Mouse (Mus musculus) limb, embryonic 11.5 days (tissue): ENCODE measurements at regions not wholly inside any gene's neighbourhood (a gene's known extent, or its start where the extent isn't known, plus 50 kb on each side); places are given as distances from the start of the nearest gene placed in this dataset.
"Not testable (repeated sequence)": the region's sequence is repeated elsewhere in the genome, so short reads cannot be mapped to it uniquely, and the experiment has no call there.

Experiments used
- ATAC-seq: fragments of 200-750 bp; cut with Nextera tagmentation; 2 replicates; pipeline ENCODE4 v1.8.0; 2017; ENCODE audit warnings: low read depth; ENCODE audit not compliant: insufficient number of reproducible peaks, low FRiP score, low TSS enrichment
- DNase-seq: peaks from one replicate; pipeline ENCODE4 v3.0.0-alpha.2; 2015; ENCODE audit warnings: low spot score
- H3K27ac ChIP-seq: fragments of 300-500 bp; sonication (generic); replicated peaks from 2 replicates; pipeline ENCODE4 v1.5.1; 2014; ENCODE audit warnings: low read depth, mild to moderate bottlenecking, low read length
- H3K27me3 ChIP-seq: fragments of 300-500 bp; sonication (generic); 2 replicates; pipeline ENCODE4 v1.6.1; 2014; ENCODE audit warnings: mild to moderate bottlenecking, low read length, mixed read lengths; ENCODE audit not compliant: control insufficient read depth, insufficient read depth
- H3K36me3 ChIP-seq: fragments of 300-500 bp; sonication (generic); 2 replicates; pipeline ENCODE4 v1.6.1; 2014; ENCODE audit warnings: mild to moderate bottlenecking, low read length, moderate library complexity, mixed read lengths; ENCODE audit not compliant: control insufficient read depth, insufficient read depth
- H3K4me1 ChIP-seq: fragments of 300-500 bp; sonication (generic); 2 replicates; pipeline ENCODE4 v1.6.1; 2014; ENCODE audit warnings: low read length, mixed read lengths; ENCODE audit not compliant: control insufficient read depth, insufficient read depth
- H3K4me2 ChIP-seq: fragments of 300-500 bp; sonication (generic); 2 replicates; pipeline ENCODE4 v1.6.1; 2014; ENCODE audit warnings: low read depth, mild to moderate bottlenecking, moderate library complexity; ENCODE audit not compliant: severe bottlenecking
- H3K4me3 ChIP-seq: fragments of 300-500 bp; sonication (generic); 2 replicates; pipeline ENCODE4 v1.5.1; 2014; ENCODE audit warnings: low read depth, low read length
- H3K9ac ChIP-seq: fragments of 300-500 bp; sonication (generic); 2 replicates; pipeline ENCODE4 v1.6.1; 2014; ENCODE audit warnings: mild to moderate bottlenecking, low read length
- H3K9me3 ChIP-seq: fragments of 300-500 bp; sonication (generic); 2 replicates; pipeline ENCODE4 v1.6.1; 2016; ENCODE audit warnings: low read length; ENCODE audit not compliant: control insufficient read depth
- WGBS: fragments of 180-500 bp; shearing (Covaris S2); extraction: QIAGEN DNeasy Blood & Tissue Kit; methylation state at CpG from one replicate; pipeline ENCODE4 v1.1.7; 2014; 5-methylcytosine and 5-hydroxymethylcytosine counted together

DNA sequence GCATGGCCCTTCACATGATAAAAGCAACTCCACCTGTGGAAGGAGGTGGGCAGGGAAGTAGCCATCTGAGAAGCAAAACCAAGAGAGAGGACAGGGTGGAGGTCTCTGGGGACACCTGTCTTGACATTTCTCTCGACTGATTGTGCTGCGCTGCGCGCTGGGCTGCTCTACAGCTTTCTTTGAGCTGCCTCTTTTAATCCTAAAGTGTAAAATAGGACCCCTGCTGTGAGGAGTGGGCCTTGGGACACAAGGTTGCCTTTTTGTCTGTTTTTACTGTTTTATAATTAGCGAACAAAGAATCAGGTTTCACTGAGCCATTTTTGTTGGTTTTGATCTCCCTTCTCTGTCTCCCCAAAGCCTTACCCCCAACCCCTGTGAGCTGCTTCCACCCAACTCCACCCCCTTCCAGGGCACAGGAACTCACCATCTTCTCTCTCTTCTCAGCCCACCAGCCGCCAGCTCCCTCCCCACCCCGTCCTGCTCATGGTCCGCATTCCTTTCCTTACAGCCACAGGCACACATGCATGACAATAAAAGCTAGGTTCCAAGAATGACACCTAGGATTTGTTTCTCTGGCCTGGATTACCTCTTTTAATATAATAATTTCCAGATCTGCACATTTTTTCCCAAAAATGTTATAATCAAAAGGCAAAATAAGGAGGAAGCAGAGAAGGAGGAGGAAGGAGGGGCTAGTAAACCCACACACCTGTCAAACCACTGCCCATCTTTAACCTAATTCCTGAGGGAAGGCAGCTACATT is 57.3 kb downstream of the Cbln4 start:
- no peak overlapping the region for H3K4me2 ChIP-seq
- no peaks in the 10 kb centered on the region for H3K9me3 ChIP-seq
- H3K9ac ChIP-seq = no peak overlapping the region
- WGBS = 8% methylated on average over 8 of the region's 8 CpGs
- ATAC-seq (no peak), DNase-seq (no peak)
- H3K4me3 ChIP-seq = no peak overlapping the region
- no peaks in the 10 kb centered on the region for H3K27me3 ChIP-seq
- no peak overlapping the region for H3K27ac ChIP-seq
- H3K36me3 ChIP-seq = no peaks in the 10 kb centered on the region
- H3K4me1 ChIP-seq = peaks cover 5% of the 10 kb centered on the region; the same call in 1 of the 2 replicates

- 57% methylated on average over 13 of the region's 13 CpGs for WGBS
- H3K9me3 ChIP-seq = no peaks in the 10 kb centered on the region
- no peaks in the 10 kb centered on the region for H3K27me3 ChIP-seq
- H3K4me1 ChIP-seq = no peaks in the 10 kb centered on the region
- no peak overlapping the region for H3K27ac ChIP-seq
- H3K36me3 ChIP-seq = no peaks in the 10 kb centered on the region
- H3K4me2 ChIP-seq = no peak overlapping the region
- no peak overlapping the region for H3K4me3 ChIP-seq
- no peak overlapping the region for H3K9ac ChIP-seq
- DNase-seq (no peak), ATAC-seq (no peak)
These were observed 73.9 kb downstream of the Cbln4 start for GRCm38 (mm10) chr2:171969311-171969905.

- no peak for ATAC-seq
- H3K4me1 ChIP-seq = no peaks in the 10 kb centered on the region
- H3K9ac ChIP-seq = no peak overlapping the region
- no peaks in the 10 kb centered on the region for H3K36me3 ChIP-seq
- H3K27ac ChIP-seq = no peak overlapping the region
- no peak for DNase-seq
- no peak overlapping the region for H3K4me2 ChIP-seq
- no peaks in the 10 kb centered on the region for H3K27me3 ChIP-seq
- 85% methylated on average over 7 of the region's 7 CpGs for WGBS
- H3K9me3 ChIP-seq = no peaks in the 10 kb centered on the region
- H3K4me3 ChIP-seq = no peak overlapping the region
These were observed 96.6 kb downstream of the Cbln4 start for GRCm38 (mm10) chr2:171946569-171947250.

- Histone ChIP-seq H3K36me3 (no peaks in the 10 kb centered on the region), H3K9me3 (no peaks in the 10 kb centered on the region), H3K4me2 (no peak overlapping the region), H3K4me1 (no peaks in the 10 kb centered on the region), H3K27me3 (no peaks in the 10 kb centered on the region), H3K4me3 (no peak overlapping the region), H3K27ac (no peak overlapping the region), H3K9ac (no peak overlapping the region)
- DNase-seq (no peak), ATAC-seq (no peak)
- 89% methylated on average over 9 of the region's 9 CpGs for WGBS
These were observed 100.6 kb downstream of the Cbln4 start for GRCm38 (mm10) chr2:171942671-171943070.

GRCm38 (mm10) chr2:171935646-171936325 is 107.5 kb downstream of the Cbln4 start:
- Histone ChIP-seq H3K36me3 (no peaks in the 10 kb centered on the region), H3K9ac (no peak overlapping the region), H3K4me2 (no peak overlapping the region), H3K27ac (no peak overlapping the region), H3K4me3 (no peak overlapping the region), H3K27me3 (no peaks in the 10 kb centered on the region), H3K9me3 (no peaks in the 10 kb centered on the region), H3K4me1 (no peaks in the 10 kb centered on the region)
- WGBS = 79% methylated on average over 13 of the region's 13 CpGs
- no peak for DNase-seq
- ATAC-seq = no peak

DNA sequence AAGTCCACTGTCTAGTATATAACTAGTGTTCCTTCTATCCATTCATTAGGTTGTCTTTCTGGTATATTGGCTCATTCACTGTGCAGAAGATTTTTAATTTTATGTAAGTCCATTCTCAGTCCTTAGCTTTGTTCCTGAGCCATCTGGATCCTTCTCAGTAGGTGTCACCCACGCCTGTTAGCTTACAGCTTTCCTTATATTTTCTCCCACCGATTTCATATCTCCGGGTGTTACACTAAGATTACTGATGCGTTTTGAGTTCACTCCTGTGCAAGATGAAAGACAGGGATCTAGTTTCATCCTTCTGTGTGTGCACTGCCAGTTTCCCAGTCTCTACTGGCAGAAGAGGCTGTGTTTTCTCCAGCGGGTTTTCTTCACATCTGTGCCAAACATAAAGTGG is 122.3 kb downstream of the Cbln4 start:
- no peaks in the 10 kb centered on the region for H3K36me3 ChIP-seq
- H3K4me3 ChIP-seq = no peak overlapping the region
- H3K27me3 ChIP-seq = no peaks in the 10 kb centered on the region
- 91% methylated on average over 5 of the region's 5 CpGs for WGBS
- no peak overlapping the region for H3K27ac ChIP-seq
- DNase-seq (no peak), ATAC-seq (no peak)
- H3K9ac ChIP-seq = no peak overlapping the region
- H3K4me2 ChIP-seq = no peak overlapping the region
- H3K9me3 ChIP-seq = no peaks in the 10 kb centered on the region; the same call in 1 of the 2 replicates
- H3K4me1 ChIP-seq = no peaks in the 10 kb centered on the region

GRCm38 (mm10) chr2:171887306-171887705 is 156.0 kb downstream of the Cbln4 start:
- Histone ChIP-seq H3K9me3 (no peaks in the 10 kb centered on the region), H3K4me3 (no peak overlapping the region), H3K27ac (no peak overlapping the region), H3K27me3 (no peaks in the 10 kb centered on the region), H3K36me3 (no peaks in the 10 kb centered on the region), H3K4me1 (no peaks in the 10 kb centered on the region), H3K9ac (no peak overlapping the region), H3K4me2 (no peak overlapping the region)
- ATAC-seq (no peak), DNase-seq (no peak)
- WGBS = 90% methylated on average over 3 of the region's 3 CpGs

DNA sequence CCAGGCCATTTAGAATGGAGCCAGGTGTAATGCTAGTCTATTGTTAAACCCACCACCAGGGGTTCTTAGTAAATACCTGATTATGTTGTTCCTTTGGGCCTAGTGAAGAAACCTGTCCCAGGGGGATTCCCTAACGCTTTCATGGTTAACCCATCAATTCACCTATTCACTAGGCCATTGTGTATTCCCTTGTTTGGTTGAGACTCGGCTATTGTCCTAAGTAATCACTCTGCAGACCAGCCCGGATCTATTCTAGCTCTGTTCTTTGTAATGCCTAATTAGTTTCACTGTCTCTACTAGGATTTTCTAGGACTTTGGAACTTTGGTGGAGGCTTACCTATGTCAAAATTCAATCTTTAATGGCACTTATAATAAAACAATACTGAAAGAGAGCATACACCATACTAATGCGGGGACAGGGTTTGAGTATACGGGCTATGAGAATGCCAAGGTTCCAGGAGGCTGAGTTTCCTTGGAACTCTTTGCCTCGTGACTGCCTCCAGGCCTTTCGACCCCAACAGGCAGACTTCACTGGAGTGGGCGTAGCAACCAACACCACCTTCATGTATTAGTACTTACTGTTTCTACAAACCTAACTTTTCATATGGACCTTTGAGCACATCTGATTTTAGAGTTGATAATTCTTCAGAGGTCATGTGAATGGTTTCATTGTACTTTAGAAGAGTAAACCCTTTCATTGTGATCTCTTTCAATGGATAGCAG is 163.9 kb downstream of the Cbln4 start:
- not testable (repeated sequence) for H3K4me2 ChIP-seq, H3K9ac ChIP-seq, H3K9me3 ChIP-seq, ATAC-seq, DNase-seq, H3K4me3 ChIP-seq, H3K27me3 ChIP-seq, H3K27ac ChIP-seq, H3K36me3 ChIP-seq, H3K4me1 ChIP-seq
- WGBS = 89% methylated on average over 8 of the region's 8 CpGs
